In the genomic region with DNA sequence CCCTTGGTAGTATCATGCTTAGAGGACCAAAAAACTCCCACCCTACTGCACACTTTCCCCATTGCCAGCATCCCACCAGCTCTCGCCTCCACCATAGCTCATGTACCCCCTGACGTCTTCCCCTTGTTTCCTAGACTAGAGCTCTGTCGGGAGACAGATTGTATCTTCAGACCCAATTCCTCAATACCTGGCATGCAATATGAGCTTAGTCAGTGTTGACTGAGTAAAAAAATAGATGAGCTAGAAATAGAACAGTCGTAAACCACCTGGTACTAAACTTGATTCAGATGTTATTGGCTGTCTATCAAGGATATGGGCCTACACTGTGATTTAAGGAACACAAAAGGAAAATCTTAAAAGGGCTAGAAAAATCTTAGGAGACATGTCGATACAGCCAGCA, we compare ENCODE assay signal across 17 mouse cellular contexts.
DNase-seq lines count a peak whose midpoint lies in the region; ATAC-seq and TF ChIP-seq lines count a peak whose summit lies in the region.
"Had no signal": no experiment of that assay in that cellular context is flagged by ENCODE, and none has a peak within 500 bp of the region (broad histone marks: within the 10 kb centered on the region; RNA-seq: fewer than 3 reads in every experiment).

No protein-coding gene starts in this region.

- no peak overlapping the region for H3K4me2 ChIP-seq in forebrain, embryonic 16.5 days (ENCODE audit: low read length)
- no peak overlapping the region for H3K4me2 ChIP-seq in forebrain, postnatal 0 days (ENCODE audit: low read depth)
- H3K4me2 ChIP-seq: embryonic facial prominence, embryonic 12.5 days had no signal

- no peaks in the 10 kb centered on the region for H3K9me3 ChIP-seq in forebrain, embryonic 16.5 days (ENCODE audit: control insufficient read depth, low read length)
- H3K9me3 ChIP-seq in forebrain, postnatal 0 days (ENCODE audit: low read length) = no peaks in the 10 kb centered on the region
- H3K9me3 ChIP-seq: embryonic facial prominence, embryonic 10.5 days; embryonic facial prominence, embryonic 12.5 days had no signal

- no peak for DNase-seq in forebrain, postnatal 0 days
- DNase-seq in gastrocnemius, adult 2 months = no peak
- no peak for DNase-seq in gastrocnemius, adult 8-10 months (ENCODE audit: low spot score in 2 of 2)
- DNase-seq in brain, adult 2 months (ENCODE audit: low read depth, low spot score) = peak; percentile 29
- no peak for DNase-seq in left cerebral cortex, adult 2 months (ENCODE audit: extremely low spot score in 1 of 2, low spot score in 2 of 2)
- DNase-seq: adrenal gland, adult 2 months; adrenal gland, postnatal 10 days; adrenal gland, postnatal 25 days; cerebellum, adult 11-12 months; cerebellum, adult 2 months; cerebellum, adult 9-10 months; cerebellum, postnatal 10 days; cerebellum, postnatal 25 days had no signal

- no peaks in the 10 kb centered on the region for H3K27me3 ChIP-seq in forebrain, embryonic 16.5 days (replicated peaks; ENCODE audit: control insufficient read depth, insufficient read depth, low read length)
- no peaks in the 10 kb centered on the region for H3K27me3 ChIP-seq in forebrain, postnatal 0 days (ENCODE audit: insufficient read depth, low read length)
- H3K27me3 ChIP-seq: embryonic facial prominence, embryonic 12.5 days had no signal

- intact Hi-C loops in gastrocnemius, adult 2 months (cut with DNase I) = no loop called here
- intact Hi-C loops in left cerebral cortex, adult 2 months (cut with DNase I) = no loop called here

- 73% methylated on average over 5 of the region's 5 CpGs for WGBS in forebrain, embryonic 16.5 days
- 65% methylated on average over 5 of the region's 5 CpGs for WGBS in forebrain, postnatal 0 days

- no peaks in the 10 kb centered on the region for H3K36me3 ChIP-seq in forebrain, embryonic 16.5 days (ENCODE audit: control insufficient read depth, insufficient read depth)
- no peaks in the 10 kb centered on the region for H3K36me3 ChIP-seq in forebrain, postnatal 0 days (ENCODE audit: insufficient read depth)
- H3K36me3 ChIP-seq: embryonic facial prominence, embryonic 10.5 days; embryonic facial prominence, embryonic 12.5 days had no signal

- 0 out of 2 replicates have a peak, but pooled peaks have one; percentile 18 for ATAC-seq in forebrain, embryonic 16.5 days
- no peak for ATAC-seq in forebrain, postnatal 0 days
- ATAC-seq: forebrain, embryonic 14.5 days had no signal

- no peak overlapping the region for H3K27ac ChIP-seq in forebrain, embryonic 16.5 days (ENCODE audit: low read length)
- no peak overlapping the region for H3K27ac ChIP-seq in forebrain, postnatal 0 days (ENCODE audit: low read depth, low read length)
- 0 out of 2 replicates have a peak overlapping the region, but pooled peaks have one; percentile 8 for H3K27ac ChIP-seq in gastrocnemius, adult 2 months
- no peak overlapping the region for H3K27ac ChIP-seq in left cerebral cortex, adult 2 months
- H3K27ac ChIP-seq: embryonic facial prominence, embryonic 10.5 days; embryonic facial prominence, embryonic 12.5 days had no signal

- no peak overlapping the region for H3K9ac ChIP-seq in forebrain, embryonic 16.5 days (replicated peaks; ENCODE audit: low read depth, low read length)
- no peak overlapping the region for H3K9ac ChIP-seq in forebrain, postnatal 0 days
- H3K9ac ChIP-seq: embryonic facial prominence, embryonic 12.5 days had no signal

- no peak overlapping the region for H3K4me3 ChIP-seq in forebrain, embryonic 16.5 days (replicated peaks; ENCODE audit: low read length)
- no peak overlapping the region for H3K4me3 ChIP-seq in forebrain, postnatal 0 days (ENCODE audit: low read depth, low read length)
- no peak overlapping the region for H3K4me3 ChIP-seq in gastrocnemius, adult 2 months
- H3K4me3 ChIP-seq in left cerebral cortex, adult 2 months = no peak overlapping the region
- H3K4me3 ChIP-seq: embryonic facial prominence, embryonic 10.5 days; embryonic facial prominence, embryonic 12.5 days had no signal

- no peak for TF ChIP-seq CTCF in forebrain, postnatal 0 days (IDR thresholded peaks at IDR 0.05; ENCODE audit: low read depth)
- TF ChIP-seq CTCF in gastrocnemius, adult 2 months (IDR thresholded peaks at IDR 0.05) = no peak
- TF ChIP-seq CTCF in left cerebral cortex, adult 2 months (IDR thresholded peaks at IDR 0.05) = no peak

- no peaks in the 10 kb centered on the region for H3K4me1 ChIP-seq in forebrain, embryonic 16.5 days (replicated peaks; ENCODE audit: control insufficient read depth, insufficient read depth, low read length)
- H3K4me1 ChIP-seq in forebrain, postnatal 0 days (ENCODE audit: insufficient read depth) = no peaks in the 10 kb centered on the region
- H3K4me1 ChIP-seq: embryonic facial prominence, embryonic 12.5 days had no signal
